Mouse (Mus musculus) liver, embryonic 13.5 days (tissue): ENCODE results near the gene Atg7. TPM values are rescaled to one million over a fixed set of nuclear protein-coding genes. Genes with fewer than 3 reads are reported as not detected.

Experiments used
- ATAC-seq: fragments of 200-750 bp; cut with Nextera tagmentation; 2 replicates; pipeline ENCODE4 v1.8.0; 2017; ENCODE audit warnings: low read depth, mild to moderate bottlenecking, moderate number of reproducible peaks, moderate library complexity
- DNase-seq: peaks from one replicate; pipeline ENCODE4 v3.0.0; 2022
- H3K27ac ChIP-seq: fragments of 300-500 bp; sonication (generic); 2 replicates; pipeline ENCODE4 v1.5.1; 2015; ENCODE audit warnings: moderate library complexity, mild to moderate bottlenecking, inconsistent platforms
- H3K27me3 ChIP-seq: fragments of 300-500 bp; sonication (generic); 2 replicates; pipeline ENCODE4 v1.6.1; 2015; ENCODE audit warnings: mild to moderate bottlenecking, inconsistent platforms
- H3K36me3 ChIP-seq: fragments of 300-500 bp; sonication (generic); 2 replicates; pipeline ENCODE4 v1.6.1; 2015; ENCODE audit warnings: mild to moderate bottlenecking, inconsistent platforms
- H3K4me1 ChIP-seq: fragments of 300-500 bp; sonication (generic); replicated peaks from 2 replicates; pipeline ENCODE4 v1.6.1; 2015; ENCODE audit warnings: inconsistent platforms
- H3K4me2 ChIP-seq: fragments of 300-500 bp; sonication (generic); 2 replicates; pipeline ENCODE4 v1.6.1; 2015; ENCODE audit warnings: inconsistent platforms, mild to moderate bottlenecking, moderate library complexity
- H3K4me3 ChIP-seq: fragments of 300-500 bp; sonication (generic); replicated peaks from 2 replicates; pipeline ENCODE4 v1.5.1; 2015; ENCODE audit warnings: mild to moderate bottlenecking, inconsistent platforms
- H3K9ac ChIP-seq: fragments of 300-500 bp; sonication (generic); 2 replicates; pipeline ENCODE4 v1.6.1; 2015; ENCODE audit warnings: mild to moderate bottlenecking, inconsistent platforms
- H3K9me3 ChIP-seq: fragments of 300-500 bp; sonication (generic); replicated peaks from 2 replicates; pipeline ENCODE4 v1.6.1; 2016; ENCODE audit warnings: inconsistent platforms
- WGBS: fragments of 180-500 bp; shearing (Covaris S2); methylation state at CpG from one replicate; pipeline ENCODE4 v1.1.7; 2015; ENCODE audit not compliant: insufficient replicate concordance; 5-methylcytosine and 5-hydroxymethylcytosine counted together
- polyA plus RNA-seq: library from polyadenylated mRNA; unstranded; fragments of >200 nt; fragmentation: Nextera tagmentation; extraction: Ambion mirVana; gene quantifications from 2 replicates; pipeline ENCODE4 v1.2.1, GENCODE M21; 2015

Atg7 gene
- polyA plus RNA-seq, 1 experiment from 2014 or later = 12.5 TPM

- Histone ChIP-seq H3K9me3 (no peaks in the 10 kb centered on the region), H3K4me3 (no peak overlapping the region), H3K27ac (no peak overlapping the region), H3K9ac (no peak overlapping the region), H3K27me3 (no peaks in the 10 kb centered on the region), H3K4me2 (no peak overlapping the region), H3K4me1 (peaks cover 75% of the 10 kb centered on the region), H3K36me3 (0 out of 2 replicates have a peak, but pooled peaks cover 2% of the 10 kb centered on the region)
- 72% methylated on average over 7 of the region's 7 CpGs for WGBS
- no peak for DNase-seq
- no peak for ATAC-seq
Observed at GRCm38 (mm10) chr6:114909801-114910200, 266.9 kb downstream of the Atg7 start.

Other genes with a start within 250 kb of the Atg7 start
- gene Hrh1, start 245.2 kb upstream of the Atg7 start, polyA plus RNA-seq = not detected in 2 replicates